Mouse (Mus musculus): ENCODE results near the gene Col15a1. TPM values are rescaled to one million over a fixed set of nuclear protein-coding genes. Genes with fewer than 3 reads are reported as not detected.

The Col15a1 gene
- polyA plus RNA-seq, 1 experiment from 2014 or later, result 14.7 TPM

- ATAC-seq (ENCODE audit: insufficient number of reproducible peaks, insufficient read depth, low FRiP score, low TSS enrichment), result no peak
- no peak overlapping the region for H3K9ac ChIP-seq
- WGBS, result 87% methylated on average over 6 of the region's 6 CpGs
- no peak overlapping the region for H3K4me3 ChIP-seq
- no peak overlapping the region for H3K27ac ChIP-seq
- no peaks in the 10 kb centered on the region for H3K9me3 ChIP-seq
- no peaks in the 10 kb centered on the region for H3K36me3 ChIP-seq
- no peaks in the 10 kb centered on the region for H3K4me1 ChIP-seq
- H3K4me2 ChIP-seq (replicated peaks), result no peak overlapping the region
- H3K27me3 ChIP-seq, result no peaks in the 10 kb centered on the region
Measured at GRCm38 (mm10) chr4:47332812-47333343, 124.9 kb downstream of the Col15a1 start.

- H3K4me1 ChIP-seq, result no peaks in the 10 kb centered on the region
- no peak overlapping the region for H3K4me2 ChIP-seq (replicated peaks)
- H3K9ac ChIP-seq, result no peak overlapping the region
- no peaks in the 10 kb centered on the region for H3K27me3 ChIP-seq
- no peak for ATAC-seq (ENCODE audit: insufficient number of reproducible peaks, insufficient read depth, low FRiP score, low TSS enrichment)
- no peak overlapping the region for H3K27ac ChIP-seq
- WGBS, result 90% methylated on average over 3 of the region's 3 CpGs
- H3K36me3 ChIP-seq, result no peaks in the 10 kb centered on the region
- no peak overlapping the region for H3K4me3 ChIP-seq
- H3K9me3 ChIP-seq, result no peaks in the 10 kb centered on the region
Measured at GRCm38 (mm10) chr4:47333541-47333940, 125.6 kb downstream of the Col15a1 start.

- H3K9ac ChIP-seq, result no peak overlapping the region
- H3K4me3 ChIP-seq, result no peak overlapping the region
- H3K27me3 ChIP-seq, result no peaks in the 10 kb centered on the region
- no peaks in the 10 kb centered on the region for H3K36me3 ChIP-seq
- no peak for ATAC-seq (ENCODE audit: insufficient number of reproducible peaks, insufficient read depth, low FRiP score, low TSS enrichment)
- no peaks in the 10 kb centered on the region for H3K9me3 ChIP-seq
- H3K4me1 ChIP-seq, result peaks cover 10% of the 10 kb centered on the region; the same call in 1 of the 2 replicates
- 72% methylated on average over 3 of the region's 3 CpGs for WGBS
- no peak overlapping the region for H3K27ac ChIP-seq
- H3K4me2 ChIP-seq (replicated peaks), result no peak overlapping the region
Measured at GRCm38 (mm10) chr4:47336941-47337600, 129.1 kb downstream of the Col15a1 start.

- no peak for ATAC-seq (ENCODE audit: insufficient number of reproducible peaks, insufficient read depth, low FRiP score, low TSS enrichment)
- Histone ChIP-seq H3K9ac (no peak overlapping the region), H3K27me3 (no peaks in the 10 kb centered on the region), H3K27ac (no peak overlapping the region), H3K9me3 (no peaks in the 10 kb centered on the region), H3K4me2 (replicated peaks) (no peak overlapping the region), H3K4me1 (peaks cover 18% of the 10 kb centered on the region), H3K36me3 (no peaks in the 10 kb centered on the region), H3K4me3 (no peak overlapping the region)
- 34% methylated on average over 8 of the region's 8 CpGs for WGBS
Measured at GRCm38 (mm10) chr4:47342632-47343031, 134.7 kb downstream of the Col15a1 start.

- no peaks in the 10 kb centered on the region for H3K9me3 ChIP-seq
- no peaks in the 10 kb centered on the region for H3K27me3 ChIP-seq
- no peak for ATAC-seq (ENCODE audit: insufficient number of reproducible peaks, insufficient read depth, low FRiP score, low TSS enrichment)
- no peak overlapping the region for H3K4me2 ChIP-seq (replicated peaks)
- no peak overlapping the region for H3K4me3 ChIP-seq
- no peak overlapping the region for H3K9ac ChIP-seq
- peaks cover 31% of the 10 kb centered on the region for H3K4me1 ChIP-seq
- no peak overlapping the region for H3K27ac ChIP-seq
- no peaks in the 10 kb centered on the region for H3K36me3 ChIP-seq
- 82% methylated on average over 4 of the region's 4 CpGs for WGBS
Measured at GRCm38 (mm10) chr4:47347022-47347421, 139.1 kb downstream of the Col15a1 start.

GRCm38 (mm10) chr4:47349759-47350158 lies 141.8 kb downstream of the Col15a1 start:
- H3K9me3 ChIP-seq, result no peaks in the 10 kb centered on the region
- no peaks in the 10 kb centered on the region for H3K27me3 ChIP-seq
- H3K4me2 ChIP-seq (replicated peaks), result no peak overlapping the region
- H3K4me1 ChIP-seq, result peaks cover 30% of the 10 kb centered on the region
- no peaks in the 10 kb centered on the region for H3K36me3 ChIP-seq
- 0 out of 2 replicates have a peak overlapping the region, but pooled peaks have one; percentile 23 for H3K27ac ChIP-seq
- H3K4me3 ChIP-seq, result no peak overlapping the region
- ATAC-seq (ENCODE audit: insufficient number of reproducible peaks, insufficient read depth, low FRiP score, low TSS enrichment), result no peak
- H3K9ac ChIP-seq, result no peak overlapping the region
- 19% methylated on average over 6 of the region's 6 CpGs for WGBS

GRCm38 (mm10) chr4:47351386-47352049 lies 143.6 kb downstream of the Col15a1 start:
- H3K4me2 ChIP-seq (replicated peaks), result peak overlapping the region; percentile 64
- no peaks in the 10 kb centered on the region for H3K36me3 ChIP-seq
- peak overlapping the region; percentile 29; the same call in 1 of the 2 replicates for H3K9ac ChIP-seq
- 13% methylated on average over 9 of the region's 9 CpGs for WGBS
- H3K4me1 ChIP-seq, result peaks cover 33% of the 10 kb centered on the region
- peak overlapping the region; percentile 96 for H3K4me3 ChIP-seq
- ATAC-seq (ENCODE audit: insufficient number of reproducible peaks, insufficient read depth, low FRiP score, low TSS enrichment), result 0 out of 2 replicates have a peak, but pooled peaks have one; percentile 9
- H3K27ac ChIP-seq, result peak overlapping the region; percentile 95
- no peaks in the 10 kb centered on the region for H3K27me3 ChIP-seq
- H3K9me3 ChIP-seq, result no peaks in the 10 kb centered on the region

GRCm38 (mm10) chr4:47352061-47352661 lies 144.2 kb downstream of the Col15a1 start:
- ATAC-seq (ENCODE audit: insufficient number of reproducible peaks, insufficient read depth, low FRiP score, low TSS enrichment), result 0 out of 2 replicates have a peak, but pooled peaks have one; percentile 16

GRCm38 (mm10) chr4:47352803-47353388 lies 144.9 kb downstream of the Col15a1 start, which contains the start of gene Tgfbr1:
TSS of gene Tgfbr1 (plus strand) at chr4:47353222.
- peak; percentile 99 for ATAC-seq (ENCODE audit: insufficient number of reproducible peaks, insufficient read depth, low FRiP score, low TSS enrichment)
- WGBS, result 1% methylated on average over 42 of the region's 65 CpGs
- Histone ChIP-seq H3K4me2 (replicated peaks) (peak within 1 kb of the TSS; percentile 64), H3K27me3 (no peaks in the 10 kb centered on the region), H3K9me3 (no peaks in the 10 kb centered on the region), H3K36me3 (no peaks in the 10 kb centered on the region), H3K27ac (peak within 1 kb of the TSS; percentile 95), H3K4me1 (peaks cover 38% of the 10 kb centered on the region), H3K9ac (peak within 1 kb of the TSS; percentile 94), H3K4me3 (peak within 1 kb of the TSS; percentile 96)

More at GRCm38 (mm10) chr4:47352061-47352661, 144.2 kb downstream of the Col15a1 start:
- H3K36me3 ChIP-seq, result no peaks in the 10 kb centered on the region
- H3K4me1 ChIP-seq, result peaks cover 36% of the 10 kb centered on the region
- H3K27ac ChIP-seq, result peak overlapping the region; percentile 95
- H3K27me3 ChIP-seq, result no peaks in the 10 kb centered on the region
- H3K9ac ChIP-seq, result peak overlapping the region; percentile 69
- peak overlapping the region; percentile 96 for H3K4me3 ChIP-seq
- no peaks in the 10 kb centered on the region for H3K9me3 ChIP-seq
- H3K4me2 ChIP-seq (replicated peaks), result peak overlapping the region; percentile 64
- under 1% methylated on average over 32 of the region's 32 CpGs for WGBS

GRCm38 (mm10) chr4:47353416-47354111 lies 145.6 kb downstream of the Col15a1 start:
- H3K27me3 ChIP-seq, result no peaks in the 10 kb centered on the region
- peak overlapping the region; percentile 95 for H3K27ac ChIP-seq
- ATAC-seq (ENCODE audit: insufficient number of reproducible peaks, insufficient read depth, low FRiP score, low TSS enrichment), result peak; percentile 50
- no peaks in the 10 kb centered on the region for H3K9me3 ChIP-seq
- peaks cover 38% of the 10 kb centered on the region for H3K4me1 ChIP-seq
- under 1% methylated on average over 47 of the region's 73 CpGs for WGBS
- peak overlapping the region; percentile 94 for H3K9ac ChIP-seq
- no peaks in the 10 kb centered on the region for H3K36me3 ChIP-seq
- H3K4me3 ChIP-seq, result peak overlapping the region; percentile 96
- peak overlapping the region; percentile 64 for H3K4me2 ChIP-seq (replicated peaks)

- no peak for ATAC-seq (ENCODE audit: insufficient number of reproducible peaks, insufficient read depth, low FRiP score, low TSS enrichment)
- Histone ChIP-seq H3K9ac (peak overlapping the region; percentile 94), H3K27me3 (no peaks in the 10 kb centered on the region), H3K36me3 (no peaks in the 10 kb centered on the region), H3K4me2 (replicated peaks) (peak overlapping the region; percentile 64), H3K9me3 (no peaks in the 10 kb centered on the region), H3K4me1 (peaks cover 39% of the 10 kb centered on the region), H3K4me3 (peak overlapping the region; percentile 96), H3K27ac (no peak overlapping the region)
- WGBS, result 41% methylated on average over 3 of the region's 3 CpGs
Measured at GRCm38 (mm10) chr4:47354304-47354703, 146.3 kb downstream of the Col15a1 start.

Measured in embryonic facial prominence, embryonic 12.5 days (tissue).